9 mouse cellular contexts compared by ENCODE assay signal in genomic region chr6:144045503-144045902, GRCm38 (mm10).
DNase-seq lines count a peak whose midpoint lies in the region; ATAC-seq and TF ChIP-seq lines count a peak whose summit lies in the region.
"Had no signal": no experiment of that assay in that cellular context is flagged by ENCODE, and none has a peak within 500 bp of the region (broad histone marks: within the 10 kb centered on the region; RNA-seq: fewer than 3 reads in every experiment).

No protein-coding gene starts in this region.

- no peaks in the 10 kb centered on the region for H3K27me3 ChIP-seq in heart, embryonic 15.5 days
- no peaks in the 10 kb centered on the region for H3K27me3 ChIP-seq in forebrain, embryonic 16.5 days (replicated peaks; ENCODE audit: control insufficient read depth, insufficient read depth, low read length)
- H3K27me3 ChIP-seq in thymus, adult 2 months (ENCODE audit: control insufficient read depth, insufficient read depth, low read length): no peaks in the 10 kb centered on the region
- H3K27me3 ChIP-seq in liver, embryonic 11.5 days (replicated peaks; ENCODE audit: control insufficient read depth, insufficient read depth, low read length): no peaks in the 10 kb centered on the region

- TF ChIP-seq CTCF in thymus, adult 2 months (IDR thresholded peaks at IDR 0.05; ENCODE audit: borderline replicate concordance, control insufficient read depth, extremely low read depth, insufficient read depth, low read length, poor library complexity): no peak

- no peak overlapping the region for H3K9ac ChIP-seq in heart, embryonic 15.5 days
- peak overlapping the region; percentile 35 for H3K9ac ChIP-seq in forebrain, embryonic 16.5 days (replicated peaks; ENCODE audit: low read depth, low read length)
- H3K9ac ChIP-seq in liver, embryonic 11.5 days (ENCODE audit: low read depth, low read length): no peak overlapping the region

- H3K36me3 ChIP-seq in heart, embryonic 15.5 days: no peaks in the 10 kb centered on the region
- no peaks in the 10 kb centered on the region for H3K36me3 ChIP-seq in forebrain, embryonic 16.5 days (ENCODE audit: control insufficient read depth, insufficient read depth)
- H3K36me3 ChIP-seq in thymus, adult 2 months (ENCODE audit: control insufficient read depth, insufficient read depth, low read length): no peaks in the 10 kb centered on the region
- H3K36me3 ChIP-seq in liver, embryonic 11.5 days (ENCODE audit: control insufficient read depth, insufficient read depth, low read length): no peaks in the 10 kb centered on the region
- H3K36me3 ChIP-seq: heart, embryonic 10.5 days had no signal

- intact Hi-C loops in heart, postnatal 36 days (cut with DNase I): no loop called here

- 47% methylated on average over 9 of the region's 9 CpGs for WGBS in heart, embryonic 15.5 days
- WGBS in forebrain, embryonic 16.5 days: 8% methylated on average over 9 of the region's 9 CpGs
- 86% methylated on average over 9 of the region's 9 CpGs for WGBS in thymus, adult 2 months
- WGBS in liver, embryonic 11.5 days: 76% methylated on average over 9 of the region's 9 CpGs

- H3K9me3 ChIP-seq in heart, embryonic 15.5 days (replicated peaks): no peaks in the 10 kb centered on the region
- H3K9me3 ChIP-seq in forebrain, embryonic 16.5 days (ENCODE audit: control insufficient read depth, low read length): no peaks in the 10 kb centered on the region
- H3K9me3 ChIP-seq in liver, embryonic 11.5 days (ENCODE audit: control insufficient read depth, low read length): no peaks in the 10 kb centered on the region
- H3K9me3 ChIP-seq: heart, embryonic 10.5 days had no signal

- DNase-seq in heart, postnatal 36 days: no peak
- DNase-seq in brain, embryonic 18.5 days (ENCODE audit: low read depth, low spot score): peak; percentile 37
- DNase-seq in lung, postnatal 14 days: peak; percentile 43
- DNase-seq in thymus, adult 2 months: no peak
- no peak for DNase-seq in liver, embryonic 11.5 days (ENCODE audit: low spot score)

- no peak overlapping the region for H3K4me2 ChIP-seq in heart, embryonic 15.5 days
- peak overlapping the region; percentile 34 for H3K4me2 ChIP-seq in forebrain, embryonic 16.5 days (ENCODE audit: low read length)
- no peak overlapping the region for H3K4me2 ChIP-seq in liver, embryonic 11.5 days

- ATAC-seq in heart, embryonic 15.5 days (replicated peaks; ENCODE audit: insufficient number of reproducible peaks, insufficient read depth, low FRiP score, low read depth): no peak
- peak; percentile 64 for ATAC-seq in forebrain, embryonic 16.5 days
- ATAC-seq in megakaryocyte, adult 5-6 weeks (ENCODE audit: poor library complexity, severe bottlenecking): no peak
- no peak for ATAC-seq in liver, embryonic 11.5 days (replicated peaks; ENCODE audit: low FRiP score)

- peaks cover 8% of the 10 kb centered on the region for H3K4me1 ChIP-seq in heart, embryonic 15.5 days (replicated peaks)
- peaks cover 34% of the 10 kb centered on the region for H3K4me1 ChIP-seq in forebrain, embryonic 16.5 days (replicated peaks; ENCODE audit: control insufficient read depth, insufficient read depth, low read length)
- no peaks in the 10 kb centered on the region for H3K4me1 ChIP-seq in thymus, adult 2 months (replicated peaks; ENCODE audit: control insufficient read depth, insufficient read depth, low read length)
- H3K4me1 ChIP-seq in liver, embryonic 11.5 days (replicated peaks; ENCODE audit: control insufficient read depth, insufficient read depth, low read length): no peaks in the 10 kb centered on the region

- H3K4me3 ChIP-seq in heart, embryonic 15.5 days: no peak overlapping the region
- no peak overlapping the region for H3K4me3 ChIP-seq in forebrain, embryonic 16.5 days (replicated peaks; ENCODE audit: low read length)
- H3K4me3 ChIP-seq in thymus, adult 2 months (ENCODE audit: control insufficient read depth, insufficient read depth, low read length): no peak overlapping the region
- H3K4me3 ChIP-seq in liver, embryonic 11.5 days (ENCODE audit: low read depth, low read length): no peak overlapping the region
- H3K4me3 ChIP-seq: heart, embryonic 10.5 days had no signal

- no peak for TF ChIP-seq POLR2A in thymus, adult 2 months (IDR thresholded peaks at IDR 0.05; ENCODE audit: control insufficient read depth, extremely low read depth, insufficient read depth, low read length, poor library complexity)

- H3K27ac ChIP-seq in heart, embryonic 15.5 days: peak overlapping the region; percentile 36; the same call in 1 of the 2 replicates
- peak overlapping the region; percentile 67 for H3K27ac ChIP-seq in forebrain, embryonic 16.5 days (ENCODE audit: low read length)
- no peak overlapping the region for H3K27ac ChIP-seq in thymus, adult 2 months (ENCODE audit: control insufficient read depth, insufficient read depth, low read length)
- H3K27ac ChIP-seq in liver, embryonic 11.5 days (ENCODE audit: low read depth, low read length): no peak overlapping the region
- H3K27ac ChIP-seq: heart, embryonic 10.5 days had no signal

Comparison
In these comparisons a context has a peak if more than half of its experiments do, and no peak if none do; other contexts are left out.
1. H3K27ac ChIP-seq: peak in heart, embryonic 15.5 days (single experiment) and forebrain, embryonic 16.5 days (single experiment); none in thymus, adult 2 months (single experiment) and liver, embryonic 11.5 days (single experiment).
2. DNase-seq: peak in brain, embryonic 18.5 days (single experiment) and lung, postnatal 14 days (single experiment); none in heart, postnatal 36 days (0 of 2), thymus, adult 2 months (single experiment) and liver, embryonic 11.5 days (single experiment).